Mouse (Mus musculus) Patski (cell line): ENCODE measurements around the gene Rad23a. TPM values are rescaled to one million over a fixed set of nuclear protein-coding genes. Genes with fewer than 3 reads are reported as not detected.

Experiments used
- ATAC-seq: fragments of 100-300 bp; one replicate; pipeline ENCODE4 v1.8.0; 2021
- CTCF ChIA-PET: fragments of 350-600 bp; sonication (Branson Sonifier 250); formaldehyde crosslinking; loops from one replicate; lab custom pipeline; 2022; ENCODE audit warnings: inconsistent platforms; lab: Charles Lee
- POLR2A ChIA-PET: fragments of 350-600 bp; sonication (Branson Sonifier 250); formaldehyde crosslinking; loops from one replicate; lab custom pipeline; 2022; ENCODE audit warnings: antibody characterized with exemption, inconsistent platforms; lab: Charles Lee
- DNase-seq: peaks from one replicate; pipeline ENCODE4 v3.0.0-alpha.2; 2011; ENCODE audit warnings: low read depth, low spot score
- H3K27me3 ChIP-seq: fragments of 371-371 bp; one replicate; pipeline ENCODE4 v1.5.1; 2021
- CTCF ChIP-seq: fragments of 100-300 bp; IDR thresholded peaks from one replicate; pipeline ENCODE4 v1.5.1; 2021
- in situ Hi-C: fragments of 300-500 bp; cut with MboI; formaldehyde crosslinking; loops from 3 replicates; pipeline ENCODE4 v1.11.1; 2018; ENCODE audit warnings: low pct_unique_long_range_greater_than_20kb, mixed read lengths
- polyA plus RNA-seq: library from polyadenylated mRNA; unstranded; gene quantifications from one replicate; pipeline ENCODE4 v1.2.3, GENCODE M21; 2021

Gene Rad23a
- polyA plus RNA-seq, 1 experiment from 2014 or later: 126 TPM

DNA sequence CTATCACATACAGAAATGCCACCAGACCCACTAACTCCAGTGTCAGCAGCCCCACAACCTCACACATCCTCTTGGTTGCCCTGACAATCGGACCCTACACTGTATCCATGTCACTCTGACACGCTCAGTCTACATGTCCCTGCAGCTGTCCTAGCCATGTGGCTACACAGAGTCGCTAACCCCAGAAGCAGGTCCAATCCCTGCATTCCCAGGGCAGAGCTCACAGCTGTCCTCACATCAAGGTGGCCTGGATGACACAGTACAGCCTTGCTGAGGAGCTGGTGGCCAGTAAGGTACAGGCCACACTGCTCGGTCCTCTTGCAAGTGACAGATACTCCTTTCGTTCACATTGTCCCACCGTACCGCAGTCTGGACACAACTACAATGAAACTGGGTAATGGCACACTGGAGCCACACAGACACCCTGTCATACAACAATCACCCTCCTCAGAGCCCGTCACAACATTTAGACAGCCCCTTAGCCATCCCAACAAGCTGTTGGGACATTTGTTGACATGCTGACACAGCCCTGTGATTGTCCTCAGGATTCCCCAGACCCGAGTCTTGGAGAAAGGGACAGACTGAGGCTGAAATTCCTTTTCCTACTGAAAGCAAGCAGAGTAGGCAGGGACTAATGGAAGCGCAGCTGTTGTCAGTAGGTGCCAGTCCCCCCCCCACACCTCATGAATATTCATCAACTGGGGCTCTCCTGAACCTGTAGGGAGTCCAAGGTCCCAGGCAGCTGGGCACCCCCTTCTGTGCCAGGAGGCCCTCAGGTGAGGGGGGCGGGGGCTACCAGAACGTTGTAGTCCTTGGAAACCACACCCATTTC is 31.1 kb downstream of the Rad23a start:
- TF ChIP-seq CTCF: no peak
- CTCF ChIA-PET: interaction anchor here (0.9 to 8.3 kb wide), 5 partner anchors 8 to 101 kb away, joined by 3 to 80 read pairs (median 6); no protein-coding TSS in a partner anchor
- POLR2A ChIA-PET: interaction anchor here (0.6 to 1.5 kb wide), 3 partner anchors 25 to 1149 kb away, joined by 3 read pairs; no protein-coding TSS in a partner anchor
- H3K27me3 ChIP-seq: no peaks in the 10 kb centered on the region
- no peak for DNase-seq
- no peak for ATAC-seq
- in situ Hi-C loops: no loop called here

DNA sequence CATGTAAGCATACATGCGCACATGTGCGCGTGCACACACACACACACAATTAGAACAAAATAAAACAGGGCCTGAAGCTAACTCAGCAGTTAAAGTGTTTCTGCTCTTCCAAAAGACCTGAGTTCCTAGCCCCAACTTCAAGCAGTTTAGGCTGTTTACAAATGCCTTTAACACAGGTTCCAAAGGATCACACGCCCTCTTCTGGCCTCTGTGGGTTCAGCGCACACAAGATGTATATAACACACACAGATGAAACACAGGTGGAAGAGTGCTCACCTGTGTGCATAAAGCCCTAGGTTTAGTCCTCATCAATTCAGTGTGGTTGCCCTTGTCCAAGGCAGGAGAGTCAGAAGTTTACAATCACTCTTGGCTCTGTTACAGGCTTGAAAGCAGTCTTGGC is 34.4 kb downstream of the Rad23a start:
- ChIA-PET POLR2A (no interaction called here), CTCF (interaction anchor here (0.9 kb wide), 1 partner anchor 68 kb away, joined by 3 read pairs; no protein-coding TSS in a partner anchor)
- no peak for TF ChIP-seq CTCF
- H3K27me3 ChIP-seq: no peaks in the 10 kb centered on the region
- in situ Hi-C loops: no loop called here
- ATAC-seq: no peak
- DNase-seq: no peak

DNA sequence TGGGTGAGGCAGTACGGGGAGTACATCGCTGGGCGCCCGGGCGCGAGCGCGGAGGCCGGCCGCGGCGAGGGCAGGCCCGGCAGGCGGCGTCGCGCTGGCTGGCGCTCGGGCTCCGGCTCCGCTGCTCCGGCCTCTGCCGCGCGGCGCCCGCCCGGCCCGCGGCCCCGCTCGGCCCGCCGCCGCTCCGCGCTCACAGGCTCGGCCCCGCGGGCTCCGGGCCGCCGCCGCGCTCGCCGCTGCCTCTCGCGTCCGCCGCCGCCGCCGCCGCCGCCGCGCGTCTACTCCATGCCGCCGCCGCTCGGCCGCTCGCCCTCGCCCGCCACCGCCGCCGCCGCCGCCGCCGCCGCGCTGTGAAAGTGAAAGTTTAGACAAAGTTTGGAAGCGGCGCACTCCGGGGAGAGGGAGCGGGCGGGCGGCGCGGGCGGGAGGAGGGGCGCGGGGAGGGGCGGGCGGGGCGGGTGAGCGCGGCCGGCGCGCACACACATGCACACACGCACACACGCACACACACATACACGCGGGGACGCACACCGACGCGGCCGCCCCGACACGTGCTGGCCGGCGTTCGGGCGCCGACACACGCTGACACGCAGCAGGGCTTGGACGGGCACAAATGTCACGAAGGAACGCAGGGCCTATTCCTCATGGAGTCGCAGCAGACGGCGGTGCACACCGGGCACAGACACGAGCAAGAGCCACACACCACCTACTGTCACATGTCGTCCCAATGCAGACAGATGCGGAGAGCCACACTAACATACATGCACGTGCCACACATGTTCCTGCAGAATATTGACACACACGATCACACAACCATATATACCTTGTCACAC is 40.2 kb downstream of the Rad23a start, which contains the start of gene Nfix:
Gene Nfix, minus strand, starts transcription at position 346 of the 833 bp plus-strand sequence.
- peak; percentile 66 for ATAC-seq
- no peak for TF ChIP-seq CTCF
- no peaks in the 10 kb centered on the region for H3K27me3 ChIP-seq
- no peak for DNase-seq
- ChIA-PET CTCF (no interaction called here), POLR2A (interaction anchor here (0.7 kb wide), 1 partner anchor 87 kb away, joined by 3 read pairs; no protein-coding TSS in a partner anchor)
- in situ Hi-C loops: loop anchor here (5.0 kb wide), 2 partner anchors 38 to 63 kb away; no protein-coding TSS in a partner anchor

DNA sequence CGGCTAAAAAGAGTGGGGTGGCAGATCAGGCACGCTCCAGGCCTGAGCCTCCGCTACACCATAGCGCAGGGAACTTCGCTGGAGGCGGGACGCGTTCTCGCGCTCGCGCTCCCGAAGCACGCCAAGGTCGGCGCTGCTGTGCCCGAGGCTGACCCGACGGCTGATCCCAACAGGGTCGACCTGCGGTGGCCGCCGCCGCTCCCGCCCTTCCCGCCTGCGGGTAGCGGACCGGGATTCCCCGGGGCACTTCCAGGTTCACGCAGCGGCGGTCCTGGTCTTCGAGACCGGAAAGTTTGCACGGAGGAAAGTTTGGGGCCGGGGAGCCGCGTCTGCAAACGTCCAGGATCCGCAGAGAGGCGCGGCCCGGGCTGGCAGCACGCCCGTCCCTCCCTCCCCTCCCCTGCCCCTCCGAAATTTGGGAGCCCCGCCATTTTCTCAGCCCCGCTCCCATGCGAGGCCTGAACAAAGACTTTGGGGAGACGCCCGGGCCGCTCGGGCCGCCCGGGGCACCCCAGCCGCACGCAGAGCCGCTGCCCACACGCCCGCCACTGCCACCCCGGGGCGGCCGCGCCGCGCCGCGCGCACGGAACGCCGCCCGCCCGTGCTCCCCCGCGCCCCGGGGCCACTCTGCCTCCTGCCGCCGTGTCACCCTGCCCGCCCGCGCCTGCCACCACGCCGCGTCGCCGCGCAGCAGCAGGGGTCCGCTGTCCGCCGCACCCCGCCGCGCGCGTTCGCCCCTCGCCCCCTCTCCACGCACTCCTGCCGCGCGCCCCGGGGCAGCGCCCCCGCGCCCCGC is 41.1 kb downstream of the Rad23a start:
- in situ Hi-C loops: loop anchor here (5.0 kb wide), 2 partner anchors 37 to 62 kb away; no protein-coding TSS in a partner anchor
- CTCF ChIA-PET: interaction anchor here (1.2 kb wide), 1 partner anchor 17 kb away, joined by 3 read pairs; no protein-coding TSS in a partner anchor
- ATAC-seq (peak; percentile 55), DNase-seq (no peak)
- no peaks in the 10 kb centered on the region for H3K27me3 ChIP-seq
- POLR2A ChIA-PET: interaction anchor here (0.9 kb wide), 1 partner anchor 55 kb away, joined by 3 read pairs; no protein-coding TSS in a partner anchor
- no peak for TF ChIP-seq CTCF

DNA sequence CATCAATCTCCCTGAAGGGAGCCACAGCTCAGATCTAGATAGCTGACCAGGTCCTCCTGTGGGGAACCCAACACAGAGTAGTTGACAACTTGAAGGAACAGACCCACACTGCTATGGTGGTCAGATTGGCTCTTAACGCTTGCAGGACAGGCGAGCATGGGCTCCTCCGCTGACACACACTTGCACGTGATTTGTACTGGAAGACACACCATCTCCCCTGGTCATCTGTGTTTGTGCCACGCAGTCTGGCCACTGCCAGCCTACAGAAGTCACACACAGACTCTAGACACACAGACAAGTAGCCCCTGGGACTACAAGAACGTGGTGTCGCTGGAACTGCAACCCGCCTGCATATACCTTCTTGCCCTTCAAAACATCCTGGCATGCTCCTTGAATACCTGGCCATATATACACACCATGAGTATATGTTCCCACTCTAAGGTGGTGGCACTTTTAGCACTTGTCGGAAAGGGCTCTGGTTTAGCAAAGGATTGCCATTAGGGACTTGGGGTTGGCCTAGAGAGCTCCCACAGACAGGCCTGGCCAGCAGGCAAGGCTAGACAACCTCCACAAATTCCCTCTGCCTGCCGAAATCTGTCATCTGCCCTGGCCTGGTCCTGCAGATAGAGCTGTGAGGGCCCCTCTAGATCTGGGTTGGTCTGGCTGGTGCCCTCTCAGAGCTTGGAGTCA is 41.9 kb downstream of the Rad23a start:
- in situ Hi-C loops: loop anchor here (5.0 kb wide), 2 partner anchors 36 to 61 kb away; no protein-coding TSS in a partner anchor
- H3K27me3 ChIP-seq: no peaks in the 10 kb centered on the region

DNA sequence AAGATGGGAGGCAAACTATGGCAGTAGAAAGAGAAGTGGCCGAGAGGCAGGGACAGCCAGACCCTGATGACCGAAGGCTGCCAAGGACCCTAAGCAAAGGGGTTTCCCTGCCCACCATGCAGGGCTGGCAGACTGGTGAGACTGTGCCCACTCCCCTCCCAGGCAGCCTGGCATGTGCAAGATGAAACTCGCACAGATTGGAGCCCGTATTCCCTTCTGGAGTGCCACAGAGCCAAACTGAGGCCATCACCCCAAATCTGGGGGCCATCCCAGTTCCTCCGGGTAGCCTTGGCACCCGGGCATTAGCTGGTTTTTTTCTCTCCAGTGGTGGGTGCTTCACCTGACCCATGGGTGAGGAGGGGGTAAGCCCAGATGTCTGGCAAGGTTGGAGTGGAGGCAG is 42.5 kb downstream of the Rad23a start:
- ChIA-PET CTCF (interaction anchor here (1.0 to 1.2 kb wide), 2 partner anchors 15 to 54 kb away, joined by 3 to 4 read pairs; no protein-coding TSS in a partner anchor), POLR2A (interaction anchor here (0.6 kb wide), 1 partner anchor 132 kb away, joined by 3 read pairs; no protein-coding TSS in a partner anchor)
- ATAC-seq (no peak), DNase-seq (no peak)
- no peaks in the 10 kb centered on the region for H3K27me3 ChIP-seq
- in situ Hi-C loops: loop anchor here (5.0 kb wide), 2 partner anchors 36 to 61 kb away; no protein-coding TSS in a partner anchor
- TF ChIP-seq CTCF: no peak

More for the DNA sequence above, 41.9 kb downstream of the Rad23a start:
- ATAC-seq (no peak), DNase-seq (no peak)
- TF ChIP-seq CTCF: no peak
- CTCF ChIA-PET: interaction anchor here (1.0 to 1.2 kb wide), 2 partner anchors 16 to 55 kb away, joined by 3 to 4 read pairs; no protein-coding TSS in a partner anchor
- POLR2A ChIA-PET: interaction anchor here (0.6 to 0.9 kb wide), 2 partner anchors 54 to 131 kb away, joined by 3 read pairs; no protein-coding TSS in a partner anchor

DNA sequence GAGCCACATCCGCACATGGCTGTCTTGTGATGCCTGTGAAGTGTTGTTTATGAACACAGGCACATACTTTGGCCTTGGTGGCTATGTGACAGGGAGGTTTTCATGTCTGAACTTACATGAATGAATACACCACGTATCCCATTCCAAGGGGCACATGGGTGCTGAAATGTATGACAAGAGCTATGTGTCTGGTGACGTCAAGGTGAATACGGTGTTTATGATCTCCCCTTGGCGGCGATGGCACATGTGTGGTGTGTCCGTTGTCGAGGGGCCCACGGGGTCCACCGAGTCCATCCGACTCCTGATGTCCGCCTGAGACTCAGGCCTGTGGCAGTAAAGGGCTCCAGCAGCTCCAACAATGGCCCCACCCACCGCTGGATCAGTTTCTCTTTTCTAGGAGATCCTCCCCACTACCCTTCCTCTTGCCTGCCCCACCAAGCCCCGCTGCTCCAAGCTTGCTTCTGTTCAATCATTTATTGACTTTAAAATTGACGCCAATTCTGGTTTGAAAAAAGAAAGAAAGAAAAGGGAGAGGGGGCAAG is 43.1 kb downstream of the Rad23a start:
- ATAC-seq: no peak
- H3K27me3 ChIP-seq: no peaks in the 10 kb centered on the region
- in situ Hi-C loops: loop anchor here (5.0 kb wide), 2 partner anchors 35 to 60 kb away; no protein-coding TSS in a partner anchor
- TF ChIP-seq CTCF: no peak
- ChIA-PET POLR2A (no interaction called here), CTCF (interaction anchor here (1.3 kb wide), 1 partner anchor 60 kb away, joined by 4 read pairs; no protein-coding TSS in a partner anchor)
- DNase-seq: no peak

DNA sequence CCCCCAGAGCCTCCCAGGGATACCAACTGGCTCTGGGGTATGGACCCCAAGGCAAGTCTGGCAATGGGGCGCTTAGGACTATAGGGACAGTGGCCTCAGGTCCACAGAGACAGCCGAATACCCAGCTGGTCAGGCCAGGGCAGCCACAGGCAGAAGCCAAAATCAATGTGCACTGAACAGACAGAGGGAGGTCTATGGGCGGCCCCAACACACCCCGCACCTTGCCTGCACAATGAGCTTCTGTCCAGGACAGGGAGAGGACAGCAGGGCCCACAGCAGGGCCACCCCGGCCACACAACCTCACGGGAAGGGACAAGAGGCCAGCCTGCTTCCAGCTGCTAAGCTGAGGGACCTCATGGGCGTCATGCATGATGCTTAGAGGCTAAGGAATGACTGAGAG is 46.0 kb downstream of the Rad23a start:
- CTCF ChIA-PET: interaction anchor here (0.8 to 1.3 kb wide), 2 partner anchors 21 to 54 kb away, joined by 3 read pairs; no protein-coding TSS in a partner anchor
- H3K27me3 ChIP-seq: no peaks in the 10 kb centered on the region
- in situ Hi-C loops: no loop called here
- no peak for TF ChIP-seq CTCF
- ATAC-seq: no peak
- POLR2A ChIA-PET: no interaction called here
- DNase-seq: no peak
